Mouse (Mus musculus): ENCODE data around the gene Il4.
"Not testable (repeated sequence)": the region's sequence is repeated elsewhere in the genome, so short reads cannot be mapped to it uniquely, and the experiment has no call there.

GRCm38 (mm10) chr11:53557992-53558391, 60.5 kb downstream of the Il4 start:
- not testable (repeated sequence) for TF ChIP-seq POLR2A (IDR thresholded peaks at IDR 0.05; ENCODE audit: low read depth, low read length); CTCF (IDR thresholded peaks at IDR 0.05; ENCODE audit: extremely low read depth, insufficient read depth, insufficient read length, insufficient replicate concordance)

Data from spleen, adult 2 months (tissue).